Mouse (Mus musculus): ENCODE measurements around the gene Slc18a2. TPM values are rescaled to one million over a fixed set of nuclear protein-coding genes. Genes with fewer than 3 reads are reported as not detected.
A peak's percentile ranks its signal among the peaks of the same experiment; 100 is the strongest.

Gene Slc18a2
- polyA plus RNA-seq, 1 experiment from 2014 or later = 15.1 TPM

DNA sequence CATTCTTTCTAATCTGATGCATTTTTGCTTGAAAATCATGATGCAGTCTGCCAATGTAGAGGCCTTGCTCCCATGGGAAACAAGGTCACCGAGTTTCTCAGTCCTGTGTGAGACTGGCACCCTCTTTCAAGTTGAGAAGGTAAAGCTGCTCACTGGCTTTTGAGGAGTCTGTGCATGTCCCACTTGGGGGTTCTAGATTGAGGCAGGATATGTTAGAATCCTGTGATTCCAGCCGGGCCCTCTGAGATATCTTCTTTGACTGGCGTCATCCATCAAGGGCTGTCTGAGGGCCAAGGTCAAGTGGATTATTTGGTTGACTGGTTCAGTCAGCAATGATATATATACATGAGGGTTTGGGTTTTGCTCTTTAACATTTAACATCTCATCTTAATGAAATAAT, 21.3 kb downstream of the Slc18a2 start:
- ATAC-seq (ENCODE audit: low FRiP score) = no peak
- Histone ChIP-seq H3K9me3 (no peaks in the 10 kb centered on the region), H3K9ac (no peak overlapping the region), H3K4me3 (no peak overlapping the region), H3K4me2 (no peak overlapping the region), H3K4me1 (replicated peaks) (peaks cover 1% of the 10 kb centered on the region; the same call in 1 of the 2 replicates), H3K27me3 (no peaks in the 10 kb centered on the region), H3K27ac (no peak overlapping the region), H3K36me3 (peaks cover 5% of the 10 kb centered on the region)
- WGBS = 86% methylated on average over 3 of the region's 3 CpGs

- no peak overlapping the region for H3K4me2 ChIP-seq
- H3K4me1 ChIP-seq (replicated peaks) = no peaks in the 10 kb centered on the region
- no peak overlapping the region for H3K9ac ChIP-seq
- ATAC-seq (ENCODE audit: low FRiP score) = no peak
- no peaks in the 10 kb centered on the region for H3K9me3 ChIP-seq
- no peaks in the 10 kb centered on the region; the same call in 1 of the 2 replicates for H3K36me3 ChIP-seq
- H3K27me3 ChIP-seq = no peaks in the 10 kb centered on the region
- no peak overlapping the region for H3K4me3 ChIP-seq
- H3K27ac ChIP-seq = no peak overlapping the region
Measured at GRCm38 (mm10) chr19:59289042-59289441, 28.3 kb downstream of the Slc18a2 start.

DNA sequence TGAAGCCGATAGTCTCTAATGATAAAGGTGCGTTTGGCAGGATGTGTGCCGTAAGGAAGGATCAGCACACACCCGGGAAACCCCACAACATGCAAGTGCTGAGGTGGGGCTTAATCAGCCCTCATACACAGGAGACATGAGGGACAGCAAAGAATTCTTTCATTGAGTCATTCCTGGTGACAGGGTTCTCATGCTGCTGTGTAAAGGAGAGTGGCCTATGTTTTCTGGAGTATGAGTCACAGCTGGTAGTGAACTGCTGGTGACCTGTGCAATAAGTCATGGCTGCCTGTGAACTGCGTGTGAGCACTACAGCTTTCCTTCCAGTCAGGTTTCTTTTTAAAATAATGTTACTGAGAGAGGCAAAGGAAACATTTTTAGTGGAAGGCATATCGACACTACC, 29.1 kb downstream of the Slc18a2 start:
- no peak overlapping the region for H3K4me3 ChIP-seq
- 87% methylated on average over 6 of the region's 6 CpGs for WGBS
- H3K9me3 ChIP-seq = no peaks in the 10 kb centered on the region
- H3K27me3 ChIP-seq = no peaks in the 10 kb centered on the region
- H3K4me1 ChIP-seq (replicated peaks) = no peaks in the 10 kb centered on the region
- no peak overlapping the region for H3K4me2 ChIP-seq
- peak overlapping the region; percentile 23; the same call in 1 of the 2 replicates for H3K27ac ChIP-seq
- H3K9ac ChIP-seq = no peak overlapping the region
- ATAC-seq (ENCODE audit: low FRiP score) = no peak
- no peaks in the 10 kb centered on the region; the same call in 1 of the 2 replicates for H3K36me3 ChIP-seq

GRCm38 (mm10) chr19:59292183-59292839, 31.6 kb downstream of the Slc18a2 start:
- WGBS = 94% methylated on average over 5 of the region's 5 CpGs
- Histone ChIP-seq H3K36me3 (0 out of 2 replicates have a peak, but pooled peaks cover 3% of the 10 kb centered on the region), H3K9ac (no peak overlapping the region), H3K9me3 (no peaks in the 10 kb centered on the region), H3K4me1 (replicated peaks) (no peaks in the 10 kb centered on the region), H3K4me2 (no peak overlapping the region), H3K4me3 (no peak overlapping the region), H3K27ac (no peak overlapping the region), H3K27me3 (no peaks in the 10 kb centered on the region)
- ATAC-seq (ENCODE audit: low FRiP score) = no peak

- Histone ChIP-seq H3K27me3 (no peaks in the 10 kb centered on the region), H3K36me3 (0 out of 2 replicates have a peak, but pooled peaks cover 3% of the 10 kb centered on the region), H3K9ac (no peak overlapping the region), H3K9me3 (no peaks in the 10 kb centered on the region), H3K4me2 (no peak overlapping the region), H3K27ac (no peak overlapping the region), H3K4me3 (no peak overlapping the region), H3K4me1 (replicated peaks) (no peaks in the 10 kb centered on the region)
- ATAC-seq (ENCODE audit: low FRiP score) = no peak
Measured at GRCm38 (mm10) chr19:59315308-59315707, 54.6 kb downstream of the Slc18a2 start.

DNA sequence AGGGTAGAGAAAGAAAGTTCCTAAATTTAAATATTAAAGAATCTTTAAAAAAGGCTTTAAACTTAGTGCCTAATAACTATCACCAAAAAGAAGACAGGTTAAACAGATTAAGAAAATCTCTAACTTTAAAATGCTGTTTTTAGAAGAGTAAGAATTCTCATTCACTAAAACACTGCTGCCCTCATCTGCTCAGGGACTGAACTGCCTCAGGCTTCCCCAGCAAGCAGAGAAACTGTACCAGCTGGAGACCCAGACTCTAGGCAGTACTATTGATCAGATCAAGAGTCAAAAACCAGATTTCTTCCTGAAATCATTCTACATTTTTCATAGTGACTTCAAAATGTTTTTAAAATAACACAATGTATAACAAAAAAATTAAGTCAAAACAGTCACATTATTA, 55.9 kb downstream of the Slc18a2 start:
- Histone ChIP-seq H3K36me3 (0 out of 2 replicates have a peak, but pooled peaks cover 3% of the 10 kb centered on the region), H3K9me3 (no peaks in the 10 kb centered on the region), H3K4me3 (no peak overlapping the region), H3K27me3 (no peaks in the 10 kb centered on the region), H3K27ac (no peak overlapping the region), H3K4me2 (no peak overlapping the region), H3K9ac (no peak overlapping the region), H3K4me1 (replicated peaks) (no peaks in the 10 kb centered on the region)
- ATAC-seq (ENCODE audit: low FRiP score) = no peak

- Histone ChIP-seq H3K36me3 (0 out of 2 replicates have a peak, but pooled peaks cover 3% of the 10 kb centered on the region), H3K27me3 (no peaks in the 10 kb centered on the region), H3K4me2 (no peak within 1 kb of the TSS), H3K4me3 (no peak within 1 kb of the TSS), H3K9ac (no peak within 1 kb of the TSS), H3K9me3 (no peaks in the 10 kb centered on the region), H3K4me1 (replicated peaks) (no peaks in the 10 kb centered on the region), H3K27ac (no peak within 1 kb of the TSS)
- ATAC-seq (ENCODE audit: low FRiP score) = no peak
- 97% methylated on average over 12 of the region's 14 CpGs for WGBS
Measured at GRCm38 (mm10) chr19:59321990-59322389, 61.3 kb downstream of the Slc18a2 start, which contains the start of gene Rps12-ps3. TSS of gene Rps12-ps3 (plus strand) at chr19:59322290.

GRCm38 (mm10) chr19:59330816-59331225, 70.1 kb downstream of the Slc18a2 start:
- Histone ChIP-seq H3K36me3 (no peaks in the 10 kb centered on the region), H3K4me2 (no peak overlapping the region), H3K27me3 (no peaks in the 10 kb centered on the region), H3K4me1 (replicated peaks) (no peaks in the 10 kb centered on the region), H3K27ac (no peak overlapping the region), H3K9ac (no peak overlapping the region), H3K9me3 (no peaks in the 10 kb centered on the region), H3K4me3 (no peak overlapping the region)
- ATAC-seq (ENCODE audit: low FRiP score) = no peak

DNA sequence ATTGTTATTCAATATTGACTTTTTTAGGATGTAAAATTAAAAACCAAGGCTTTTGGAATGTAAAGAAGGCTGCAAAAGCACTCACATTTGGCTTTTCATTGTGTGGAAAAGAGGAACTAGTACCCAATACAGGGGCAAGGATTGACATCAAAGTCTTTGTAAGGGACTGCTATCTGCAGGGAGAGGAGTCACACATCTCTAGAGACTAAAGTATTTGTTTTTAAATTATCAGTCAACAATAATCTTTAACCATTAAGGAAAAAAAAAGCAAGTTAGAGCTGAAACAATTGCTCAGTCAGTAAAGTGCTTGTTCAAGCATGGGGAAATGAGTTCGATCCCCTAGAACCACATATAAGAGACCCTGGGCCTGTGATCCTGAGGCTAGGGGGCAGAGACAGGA, 76.0 kb downstream of the Slc18a2 start:
- peaks cover 7% of the 10 kb centered on the region for H3K4me1 ChIP-seq (replicated peaks)
- 98% methylated on average over 1 of the region's 1 CpGs for WGBS
- H3K4me2 ChIP-seq = no peak overlapping the region
- no peak for ATAC-seq (ENCODE audit: low FRiP score)
- no peak overlapping the region for H3K27ac ChIP-seq
- no peak overlapping the region for H3K4me3 ChIP-seq
- no peaks in the 10 kb centered on the region for H3K27me3 ChIP-seq
- H3K9ac ChIP-seq = no peak overlapping the region
- no peaks in the 10 kb centered on the region for H3K9me3 ChIP-seq
- H3K36me3 ChIP-seq = no peaks in the 10 kb centered on the region

DNA sequence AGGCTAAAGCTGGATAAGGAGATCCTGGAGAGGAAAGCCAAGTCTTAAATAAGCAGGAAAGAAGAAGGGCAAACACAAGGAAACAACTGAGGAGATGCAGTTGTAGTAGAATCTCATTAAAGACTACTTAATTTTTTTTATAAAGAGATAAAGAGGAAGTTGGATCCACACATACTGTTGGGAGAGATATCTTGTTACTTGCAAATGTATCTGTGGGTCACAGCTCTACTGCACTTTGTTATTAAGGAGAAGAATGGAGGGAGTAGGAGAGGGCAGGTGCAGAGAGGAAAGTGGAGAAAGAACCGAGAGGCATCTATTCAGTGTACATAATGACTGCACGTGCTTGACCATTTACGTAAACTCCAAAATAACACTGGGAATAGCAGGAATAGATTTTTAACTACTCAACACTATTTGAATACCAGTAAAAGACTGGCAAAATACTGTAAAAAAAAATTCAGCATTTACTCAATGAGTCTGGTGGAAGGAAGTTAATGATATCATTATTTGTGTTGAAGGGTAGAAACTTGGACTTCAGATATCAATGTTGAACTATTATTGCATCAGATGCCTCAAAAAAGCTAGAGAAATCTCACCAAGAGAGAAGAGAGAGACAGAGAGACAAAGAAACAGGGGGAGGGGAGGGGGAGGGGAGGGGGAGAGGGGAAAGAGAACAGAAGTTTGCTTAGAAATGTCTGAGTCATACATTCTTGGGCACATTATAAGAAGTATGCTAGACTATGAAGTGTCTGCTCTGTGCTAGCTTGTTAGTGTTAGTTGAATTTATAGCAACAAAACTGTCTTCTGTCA, 77.4 kb downstream of the Slc18a2 start:
- H3K9ac ChIP-seq = no peak overlapping the region
- H3K27me3 ChIP-seq = no peaks in the 10 kb centered on the region
- no peaks in the 10 kb centered on the region for H3K36me3 ChIP-seq
- H3K4me3 ChIP-seq = no peak overlapping the region
- no peak for ATAC-seq (ENCODE audit: low FRiP score)
- WGBS = 82% methylated on average over 3 of the region's 3 CpGs
- H3K9me3 ChIP-seq = no peaks in the 10 kb centered on the region
- H3K4me2 ChIP-seq = no peak overlapping the region
- H3K27ac ChIP-seq = no peak overlapping the region
- H3K4me1 ChIP-seq (replicated peaks) = peaks cover 16% of the 10 kb centered on the region

GRCm38 (mm10) chr19:59339908-59340307, 79.2 kb downstream of the Slc18a2 start:
- Histone ChIP-seq H3K4me2 (no peak overlapping the region), H3K4me1 (replicated peaks) (peaks cover 34% of the 10 kb centered on the region), H3K36me3 (no peaks in the 10 kb centered on the region), H3K4me3 (no peak overlapping the region), H3K9me3 (no peaks in the 10 kb centered on the region), H3K27ac (no peak overlapping the region), H3K27me3 (no peaks in the 10 kb centered on the region), H3K9ac (no peak overlapping the region)
- no peak for ATAC-seq (ENCODE audit: low FRiP score)
- WGBS = 89% methylated on average over 3 of the region's 3 CpGs

- WGBS = 41% methylated on average over 2 of the region's 2 CpGs
- Histone ChIP-seq H3K9ac (0 out of 2 replicates have a peak overlapping the region, but pooled peaks have one; percentile 19), H3K36me3 (no peaks in the 10 kb centered on the region)
Measured at GRCm38 (mm10) chr19:59342964-59343363, 82.3 kb downstream of the Slc18a2 start.

More at GRCm38 (mm10) chr19:59342964-59343363, 82.3 kb downstream of the Slc18a2 start:
- no peaks in the 10 kb centered on the region for H3K9me3 ChIP-seq
- peaks cover 42% of the 10 kb centered on the region for H3K4me1 ChIP-seq (replicated peaks)
- peak overlapping the region; percentile 92 for H3K4me3 ChIP-seq
- H3K4me2 ChIP-seq = peak overlapping the region; percentile 100
- no peak overlapping the region for H3K27ac ChIP-seq
- H3K27me3 ChIP-seq = no peaks in the 10 kb centered on the region
- no peak for ATAC-seq (ENCODE audit: low FRiP score)

Data from hindbrain, embryonic 13.5 days (tissue).